Mouse (Mus musculus) kidney, embryonic 14.5 days (tissue): ENCODE data around the gene Ndufaf1. TPM values are rescaled to one million over a fixed set of nuclear protein-coding genes. Genes with fewer than 3 reads are reported as not detected.

Experiments
- ATAC-seq: fragments of 200-750 bp; cut with Nextera tagmentation; 2 replicates; pipeline ENCODE4 v1.8.0; 2017; ENCODE audit warnings: moderate number of reproducible peaks, mild to moderate bottlenecking, moderate TSS enrichment, moderate library complexity; ENCODE audit not compliant: low FRiP score, low TSS enrichment
- H3K27ac ChIP-seq: fragments of 300-500 bp; sonication (generic); 2 replicates; pipeline ENCODE4 v1.5.1; 2014; ENCODE audit warnings: low read depth, mild to moderate bottlenecking, low read length, moderate library complexity, mixed read lengths
- H3K27me3 ChIP-seq: fragments of 300-500 bp; sonication (generic); 2 replicates; pipeline ENCODE4 v1.6.1; 2014; ENCODE audit warnings: mild to moderate bottlenecking, low read length; ENCODE audit not compliant: control insufficient read depth, insufficient read depth
- H3K36me3 ChIP-seq: fragments of 300-500 bp; sonication (generic); 2 replicates; pipeline ENCODE4 v1.6.1; 2014; ENCODE audit warnings: low read length, mixed read lengths; ENCODE audit not compliant: control insufficient read depth, insufficient read depth
- H3K4me1 ChIP-seq: fragments of 300-500 bp; sonication (generic); 2 replicates; pipeline ENCODE4 v1.6.1; 2014; ENCODE audit warnings: low read length, mixed read lengths; ENCODE audit not compliant: control insufficient read depth, insufficient read depth
- H3K4me2 ChIP-seq: fragments of 300-500 bp; sonication (generic); replicated peaks from 2 replicates; pipeline ENCODE4 v1.6.1; 2014; ENCODE audit warnings: low read depth, mild to moderate bottlenecking, low read length
- H3K4me3 ChIP-seq: fragments of 300-500 bp; sonication (generic); 2 replicates; pipeline ENCODE4 v1.5.1; 2014; ENCODE audit warnings: mild to moderate bottlenecking, low read length
- H3K9ac ChIP-seq: fragments of 300-500 bp; sonication (generic); 2 replicates; pipeline ENCODE4 v1.6.1; 2014; ENCODE audit warnings: low read depth, mild to moderate bottlenecking, low read length, moderate library complexity
- H3K9me3 ChIP-seq: fragments of 300-500 bp; sonication (generic); 2 replicates; pipeline ENCODE4 v1.6.1; 2016; ENCODE audit warnings: low read length; ENCODE audit not compliant: control insufficient read depth
- WGBS: fragments of 180-500 bp; shearing (Covaris S2); extraction: QIAGEN DNeasy Blood & Tissue Kit; methylation state at CpG from one replicate; pipeline ENCODE4 v1.1.7; 2014; 5-methylcytosine and 5-hydroxymethylcytosine counted together
- polyA plus RNA-seq: library from polyadenylated mRNA; unstranded; fragments of >200 nt; fragmentation: Nextera tagmentation; extraction: Ambion mirVana; gene quantifications from 2 replicates; pipeline ENCODE4 v1.2.1, GENCODE M21; 2014

Gene Ndufaf1
- polyA plus RNA-seq, result 40.3 and 45.4 TPM in 2 replicates

DNA sequence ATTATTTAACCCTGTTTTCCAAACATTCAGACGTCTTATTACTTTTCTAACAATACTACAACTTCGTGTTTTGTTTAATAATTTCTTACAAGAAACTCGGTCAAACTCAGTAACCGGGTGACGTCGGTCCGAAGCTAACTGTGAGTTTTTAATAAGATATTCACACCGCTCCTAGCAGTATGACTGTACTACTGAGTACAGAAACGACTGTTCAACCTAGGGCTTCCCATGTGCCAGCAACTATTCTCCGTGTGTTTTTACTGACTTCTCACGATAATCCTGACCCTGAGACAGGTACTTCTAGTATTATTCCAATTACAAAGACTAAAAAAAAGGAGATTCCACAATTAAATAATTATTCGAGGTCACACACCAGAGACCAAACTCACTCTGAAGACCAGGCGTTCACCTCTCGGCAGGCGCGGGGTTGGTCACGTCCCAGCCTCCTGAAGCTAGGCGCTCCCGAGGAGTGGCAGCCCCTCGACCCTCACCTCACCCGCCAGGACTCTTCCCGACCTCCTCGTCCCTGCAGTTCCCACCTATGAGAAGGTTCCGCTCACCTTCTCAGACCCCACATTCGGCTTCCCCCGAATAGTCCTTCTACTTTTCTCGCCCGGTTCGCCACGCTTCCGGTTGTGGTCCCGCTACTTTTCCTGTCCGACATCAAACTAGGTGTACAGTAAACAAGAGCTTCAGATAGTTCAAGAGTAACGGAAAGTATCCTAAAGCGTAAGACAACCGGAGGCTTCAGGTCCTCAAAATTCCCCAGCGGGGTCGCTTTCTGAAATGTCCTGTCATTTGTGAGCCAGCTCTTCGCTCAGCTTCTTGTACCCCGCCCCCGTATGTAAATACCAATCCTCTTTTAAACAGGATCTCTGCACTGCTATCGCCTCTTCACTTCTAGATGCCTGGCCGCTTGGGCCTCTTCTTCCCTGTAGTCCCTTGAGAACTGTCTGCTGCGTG, at the start of gene Ndufaf1:
TSS of gene Ndufaf1 (minus strand) at position 608 of the 963 bp plus-strand sequence.
- H3K9me3 ChIP-seq, result no peaks in the 10 kb centered on the region
- H3K4me2 ChIP-seq, result peak within 1 kb of the TSS; percentile 71
- H3K27ac ChIP-seq, result no peak within 1 kb of the TSS
- peaks cover 14% of the 10 kb centered on the region for H3K36me3 ChIP-seq
- 0 out of 2 replicates have a peak, but pooled peaks cover 5% of the 10 kb centered on the region for H3K4me1 ChIP-seq
- H3K9ac ChIP-seq, result peak within 1 kb of the TSS; percentile 81
- ATAC-seq, result peak; percentile 84
- H3K27me3 ChIP-seq, result no peaks in the 10 kb centered on the region
- peak within 1 kb of the TSS; percentile 84 for H3K4me3 ChIP-seq
- 2% methylated on average over 44 of the region's 44 CpGs for WGBS

DNA sequence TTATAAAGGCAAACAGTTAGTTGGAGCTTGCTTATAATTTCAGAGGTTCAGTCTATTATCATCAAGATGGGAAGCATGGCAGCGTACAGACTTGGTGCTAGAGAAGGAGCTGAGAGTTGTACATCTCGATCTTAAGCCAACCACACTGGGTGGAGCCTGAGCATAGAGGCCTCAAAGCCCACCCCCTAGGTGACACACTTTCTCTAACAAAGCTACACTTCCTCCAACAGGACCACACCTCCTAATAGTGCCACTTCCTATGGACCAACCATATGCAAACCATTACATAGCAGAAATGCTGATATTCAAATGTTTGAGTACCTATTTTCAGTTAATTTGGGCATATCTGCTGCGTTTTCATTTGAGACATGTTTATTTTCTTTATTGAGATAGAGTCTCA, 47.4 kb upstream of the Ndufaf1 start:
- Histone ChIP-seq H3K4me2 (no peak overlapping the region), H3K4me1 (no peaks in the 10 kb centered on the region), H3K27ac (no peak overlapping the region), H3K36me3 (peaks cover 63% of the 10 kb centered on the region), H3K9ac (no peak overlapping the region), H3K9me3 (no peaks in the 10 kb centered on the region), H3K4me3 (no peak overlapping the region), H3K27me3 (no peaks in the 10 kb centered on the region)
- ATAC-seq, result no peak
- 96% methylated on average over 3 of the region's 3 CpGs for WGBS

DNA sequence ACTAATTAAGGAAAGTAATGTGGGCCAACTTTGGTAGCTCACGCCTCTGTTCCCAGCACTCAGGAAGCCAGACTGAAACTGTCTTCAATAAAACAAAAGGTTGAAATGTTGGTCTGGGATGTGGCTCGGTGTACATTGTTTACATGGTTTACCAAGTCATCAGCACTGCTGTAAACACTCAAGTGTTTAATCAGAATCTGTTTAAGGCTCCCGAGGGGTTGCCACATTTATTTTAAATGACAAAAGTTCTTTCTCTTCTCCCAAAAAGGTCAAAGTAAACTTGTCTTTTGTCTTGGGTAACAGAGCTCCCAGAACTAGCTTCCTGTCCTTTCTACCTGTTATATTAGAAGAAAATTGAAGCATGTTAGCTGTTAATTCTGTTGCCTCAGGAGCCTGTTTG, 45.0 kb upstream of the Ndufaf1 start:
- peaks cover 54% of the 10 kb centered on the region for H3K36me3 ChIP-seq
- 89% methylated on average over 3 of the region's 3 CpGs for WGBS
- H3K4me2 ChIP-seq, result no peak overlapping the region
- no peak overlapping the region for H3K9ac ChIP-seq
- no peaks in the 10 kb centered on the region for H3K27me3 ChIP-seq
- H3K4me1 ChIP-seq, result no peaks in the 10 kb centered on the region
- no peaks in the 10 kb centered on the region for H3K9me3 ChIP-seq
- no peak overlapping the region for H3K27ac ChIP-seq
- no peak overlapping the region for H3K4me3 ChIP-seq
- ATAC-seq, result no peak

DNA sequence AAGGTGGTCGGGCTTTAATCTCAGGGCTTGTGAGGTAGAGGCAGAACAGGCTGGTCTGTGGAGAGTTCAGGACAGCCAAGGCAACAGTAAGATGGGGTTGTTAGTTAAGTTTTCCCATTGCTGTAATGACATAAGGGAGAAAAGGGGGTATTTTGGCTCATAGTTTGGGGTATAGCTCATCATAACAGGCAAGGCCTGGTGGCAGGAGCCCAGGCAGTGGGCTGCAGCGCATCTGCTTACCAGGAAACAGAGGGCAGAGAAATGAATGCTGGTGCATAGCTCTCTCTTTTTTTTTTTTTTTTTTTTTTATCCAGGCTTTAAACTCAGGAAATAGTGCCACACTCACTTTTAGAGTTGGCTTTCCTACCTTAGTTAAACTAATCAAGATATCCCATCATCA, 40.5 kb upstream of the Ndufaf1 start:
- H3K9me3 ChIP-seq, result no peaks in the 10 kb centered on the region
- H3K9ac ChIP-seq, result no peak overlapping the region
- no peak overlapping the region for H3K4me3 ChIP-seq
- no peak overlapping the region for H3K4me2 ChIP-seq
- H3K4me1 ChIP-seq, result no peaks in the 10 kb centered on the region
- H3K27ac ChIP-seq, result no peak overlapping the region
- peaks cover 42% of the 10 kb centered on the region for H3K36me3 ChIP-seq
- H3K27me3 ChIP-seq, result no peaks in the 10 kb centered on the region
- 92% methylated on average over 2 of the region's 2 CpGs for WGBS
- no peak for ATAC-seq

DNA sequence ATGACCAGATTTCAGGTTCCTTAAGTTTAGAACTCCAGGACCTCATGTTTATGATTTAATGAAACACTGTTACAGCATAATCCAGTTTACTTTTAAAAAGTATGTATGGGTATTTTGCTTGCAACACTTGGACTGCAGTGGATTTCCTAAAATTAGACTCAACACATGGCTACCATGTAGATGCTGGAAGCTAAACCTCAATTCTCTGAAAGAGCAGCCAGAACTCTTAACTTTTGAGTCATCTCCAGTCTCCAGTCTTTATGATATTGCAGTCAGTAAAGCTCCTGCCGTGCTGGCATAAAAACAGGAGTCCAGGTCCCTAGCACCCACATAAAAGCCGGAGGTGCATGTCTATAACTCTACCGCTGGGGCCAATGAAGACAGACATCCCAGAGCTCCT, 37.3 kb upstream of the Ndufaf1 start:
- Histone ChIP-seq H3K9me3 (no peaks in the 10 kb centered on the region), H3K4me3 (no peak overlapping the region), H3K27me3 (no peaks in the 10 kb centered on the region), H3K4me1 (no peaks in the 10 kb centered on the region), H3K36me3 (peaks cover 19% of the 10 kb centered on the region), H3K27ac (no peak overlapping the region), H3K9ac (no peak overlapping the region), H3K4me2 (no peak overlapping the region)
- 93% methylated on average over 3 of the region's 3 CpGs for WGBS
- ATAC-seq, result no peak

DNA sequence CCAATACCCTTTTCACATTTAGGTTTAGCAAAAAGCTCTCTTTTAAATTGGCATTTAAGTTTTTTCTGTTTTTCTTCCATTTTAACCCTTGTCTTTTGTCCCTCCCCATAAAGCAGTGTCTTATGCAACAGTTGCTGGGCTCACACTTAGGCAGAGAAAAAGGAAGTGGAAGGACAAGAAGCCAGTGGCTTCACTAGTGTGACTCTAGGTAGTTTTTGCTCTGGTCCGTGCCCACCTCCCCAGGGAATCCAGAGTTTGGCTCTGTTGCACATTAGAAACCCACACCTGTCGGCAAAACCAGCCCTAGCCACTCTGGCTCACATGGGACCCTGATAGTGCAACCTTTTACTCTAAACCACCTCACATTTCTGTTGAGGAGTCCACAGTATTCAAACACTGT, 35.8 kb upstream of the Ndufaf1 start:
- Histone ChIP-seq H3K9me3 (no peaks in the 10 kb centered on the region), H3K4me1 (no peaks in the 10 kb centered on the region), H3K4me3 (no peak overlapping the region), H3K36me3 (peaks cover 15% of the 10 kb centered on the region), H3K4me2 (no peak overlapping the region), H3K27ac (no peak overlapping the region), H3K27me3 (no peaks in the 10 kb centered on the region), H3K9ac (no peak overlapping the region)
- ATAC-seq, result no peak
- WGBS, result 90% methylated on average over 2 of the region's 2 CpGs

DNA sequence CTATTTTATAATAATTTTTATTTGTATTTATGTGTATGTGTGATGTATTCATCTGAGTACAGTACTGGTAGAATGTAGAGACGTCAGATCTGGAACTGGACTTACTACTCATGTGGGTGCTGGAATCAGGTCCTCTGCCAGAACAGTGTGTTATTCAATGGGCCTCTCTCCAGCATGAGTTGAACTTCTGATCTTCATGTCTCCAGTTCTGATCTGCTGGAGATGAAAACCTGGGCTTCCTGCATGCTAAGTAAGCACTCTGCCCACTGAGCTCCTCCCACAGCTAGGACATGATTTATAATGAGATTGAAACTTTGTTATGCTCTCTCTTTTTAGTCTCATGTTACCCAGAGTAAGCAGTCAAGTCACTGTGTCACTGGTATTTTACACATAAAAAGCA, 33.5 kb upstream of the Ndufaf1 start:
- H3K36me3 ChIP-seq, result peaks cover 19% of the 10 kb centered on the region
- 76% methylated on average over 1 of the region's 1 CpGs for WGBS

DNA sequence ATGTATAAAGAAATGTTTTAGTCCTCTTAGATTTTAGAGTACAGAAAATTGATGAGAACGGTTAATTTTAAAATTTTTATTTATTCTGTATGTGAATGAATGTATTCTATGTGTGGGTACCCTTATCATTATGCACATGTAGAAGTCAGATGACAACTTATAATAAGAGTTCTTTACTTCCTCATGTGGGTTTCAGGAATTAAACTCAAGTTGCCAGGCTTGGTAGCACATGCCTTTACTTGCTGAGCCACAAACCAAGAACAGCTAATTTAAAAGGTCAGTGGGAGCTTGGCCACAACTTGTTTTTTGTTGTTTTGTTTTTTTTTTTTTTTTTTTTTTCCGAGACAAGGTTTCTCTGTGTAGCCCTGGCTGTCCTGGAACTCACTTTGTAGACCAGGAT, 32.2 kb upstream of the Ndufaf1 start:
- no peaks in the 10 kb centered on the region for H3K9me3 ChIP-seq
- peaks cover 17% of the 10 kb centered on the region for H3K36me3 ChIP-seq
- no peak overlapping the region for H3K4me3 ChIP-seq
- no peak for ATAC-seq
- H3K9ac ChIP-seq, result no peak overlapping the region
- no peaks in the 10 kb centered on the region for H3K27me3 ChIP-seq
- no peaks in the 10 kb centered on the region for H3K4me1 ChIP-seq
- 98% methylated on average over 1 of the region's 2 CpGs for WGBS
- H3K27ac ChIP-seq, result no peak overlapping the region
- no peak overlapping the region for H3K4me2 ChIP-seq

More for the DNA sequence above, 33.5 kb upstream of the Ndufaf1 start:
- no peak for ATAC-seq
- Histone ChIP-seq H3K9ac (no peak overlapping the region), H3K9me3 (no peaks in the 10 kb centered on the region), H3K27ac (no peak overlapping the region), H3K4me1 (no peaks in the 10 kb centered on the region), H3K4me3 (no peak overlapping the region), H3K4me2 (no peak overlapping the region), H3K27me3 (no peaks in the 10 kb centered on the region)

DNA sequence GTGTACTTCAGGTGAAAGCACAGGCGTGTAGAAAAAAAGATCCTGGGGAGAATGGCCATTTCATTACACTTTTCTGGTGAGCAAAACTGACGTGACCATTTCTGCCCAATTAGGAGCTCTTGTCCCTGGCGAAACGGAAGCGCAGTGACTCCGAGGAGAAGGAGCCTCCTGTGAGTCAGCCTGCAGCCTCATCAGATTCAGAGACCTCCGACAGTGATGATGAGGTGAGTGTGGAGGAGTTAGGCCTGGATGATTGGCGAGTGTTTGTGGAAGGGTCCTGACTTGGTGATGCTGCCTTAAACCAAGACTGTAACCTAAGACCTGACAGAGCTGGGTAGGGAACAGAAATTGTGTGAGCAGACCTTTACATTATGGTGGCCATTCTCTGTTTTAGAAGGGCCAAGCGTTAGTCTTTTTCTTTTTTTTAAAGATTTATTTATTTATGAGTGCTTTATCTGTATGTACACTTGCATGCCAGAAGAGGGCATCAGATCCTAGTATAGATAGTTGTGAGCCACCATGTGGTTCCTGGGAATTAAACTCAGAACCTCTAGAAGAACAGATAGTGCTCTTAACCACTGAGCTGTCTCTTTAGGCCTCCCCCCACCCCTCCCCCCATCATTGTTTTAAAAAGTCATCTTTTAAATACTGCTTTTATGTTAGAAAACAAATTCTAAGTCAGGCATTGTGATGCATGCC, 29.5 kb upstream of the Ndufaf1 start:
- Histone ChIP-seq H3K27me3 (no peaks in the 10 kb centered on the region), H3K9me3 (no peaks in the 10 kb centered on the region), H3K36me3 (peaks cover 10% of the 10 kb centered on the region), H3K4me2 (no peak overlapping the region), H3K4me3 (no peak overlapping the region), H3K4me1 (no peaks in the 10 kb centered on the region), H3K9ac (no peak overlapping the region), H3K27ac (no peak overlapping the region)
- no peak for ATAC-seq
- WGBS, result 76% methylated on average over 9 of the region's 9 CpGs
